Mouse (Mus musculus) embryonic facial prominence, embryonic 11.5 days (tissue): Measurements from ENCODE around the gene Hspg2. TPM values are rescaled to one million over a fixed set of nuclear protein-coding genes. Genes with fewer than 3 reads are reported as not detected.
A peak's percentile ranks its signal among the peaks of the same experiment; 100 is the strongest.

Source experiments
- ATAC-seq: fragments of 200-750 bp; cut with Nextera tagmentation; replicated peaks from 2 replicates; pipeline ENCODE4 v1.8.0; 2017; ENCODE audit warnings: low read depth; ENCODE audit not compliant: insufficient number of reproducible peaks, low FRiP score, low TSS enrichment
- DNase-seq: peaks from one replicate; pipeline ENCODE4 v3.0.0-alpha.2; 2015; ENCODE audit warnings: low spot score
- H3K27ac ChIP-seq: fragments of 300-500 bp; sonication (generic); replicated peaks from 2 replicates; pipeline ENCODE4 v1.5.1; 2014; ENCODE audit warnings: mild to moderate bottlenecking, low read depth, low read length, control low read depth
- H3K27me3 ChIP-seq: fragments of 300-500 bp; sonication (generic); 2 replicates; pipeline ENCODE4 v1.6.1; 2014; ENCODE audit warnings: mild to moderate bottlenecking, low read length, moderate library complexity, mixed read lengths; ENCODE audit not compliant: control insufficient read depth, insufficient read depth
- H3K36me3 ChIP-seq: fragments of 300-500 bp; sonication (generic); replicated peaks from 2 replicates; pipeline ENCODE4 v1.6.1; 2014; ENCODE audit warnings: low read depth, mild to moderate bottlenecking, low read length, moderate library complexity, mixed read lengths; ENCODE audit not compliant: control insufficient read depth, insufficient read depth
- H3K4me1 ChIP-seq: fragments of 300-500 bp; sonication (generic); 2 replicates; pipeline ENCODE4 v1.6.1; 2014; ENCODE audit warnings: low read length, mixed read lengths; ENCODE audit not compliant: control insufficient read depth, insufficient read depth
- H3K4me2 ChIP-seq: fragments of 300-500 bp; sonication (generic); 2 replicates; pipeline ENCODE4 v1.6.1; 2014; ENCODE audit warnings: low read depth, mild to moderate bottlenecking, control low read depth, low read length, moderate library complexity
- H3K4me3 ChIP-seq: fragments of 300-500 bp; sonication (generic); 2 replicates; pipeline ENCODE4 v1.5.1; 2014; ENCODE audit warnings: low read depth, low read length, control low read depth
- H3K9ac ChIP-seq: fragments of 300-500 bp; sonication (generic); replicated peaks from 2 replicates; pipeline ENCODE4 v1.6.1; 2014; ENCODE audit warnings: mild to moderate bottlenecking, control low read depth, low read length
- H3K9me3 ChIP-seq: fragments of 300-500 bp; sonication (generic); replicated peaks from 2 replicates; pipeline ENCODE4 v1.6.1; 2016; ENCODE audit warnings: mild to moderate bottlenecking, low read length, inconsistent platforms, mixed read lengths; ENCODE audit not compliant: control insufficient read depth
- WGBS: fragments of 180-500 bp; shearing (Covaris S2); extraction: QIAGEN DNeasy Blood & Tissue Kit; methylation state at CpG from one replicate; pipeline ENCODE4 v1.1.7; 2014; 5-methylcytosine and 5-hydroxymethylcytosine counted together
- polyA plus RNA-seq: library from polyadenylated mRNA; unstranded; fragments of >200 nt; fragmentation: Nextera tagmentation; extraction: Ambion mirVana; gene quantifications from 2 replicates; pipeline ENCODE4 v1.2.1, GENCODE M21; 2014

The Hspg2 gene
- polyA plus RNA-seq, 1 experiment from 2014 or later, result 14.4 TPM

- no peaks in the 10 kb centered on the region for H3K4me1 ChIP-seq
- ATAC-seq (0 out of 2 replicates have a peak, but pooled peaks have one; percentile 4), DNase-seq (peak; percentile 62)
- H3K36me3 ChIP-seq, result no peaks in the 10 kb centered on the region
- H3K27ac ChIP-seq, result peak overlapping the region; percentile 91
- H3K4me2 ChIP-seq, result peak overlapping the region; percentile 54
- H3K27me3 ChIP-seq, result no peaks in the 10 kb centered on the region
- WGBS, result 5% methylated on average over 40 of the region's 40 CpGs
- peak overlapping the region; percentile 95 for H3K4me3 ChIP-seq
- peak overlapping the region; percentile 88 for H3K9ac ChIP-seq
- H3K9me3 ChIP-seq, result no peaks in the 10 kb centered on the region
Observed at GRCm38 (mm10) chr4:137594496-137595270, 126.1 kb downstream of the Hspg2 start.

- no peak overlapping the region for H3K4me2 ChIP-seq
- H3K27ac ChIP-seq, result no peak overlapping the region
- no peaks in the 10 kb centered on the region for H3K9me3 ChIP-seq
- DNase-seq (no peak), ATAC-seq (no peak)
- no peak overlapping the region for H3K9ac ChIP-seq
- H3K36me3 ChIP-seq, result no peaks in the 10 kb centered on the region
- no peaks in the 10 kb centered on the region for H3K27me3 ChIP-seq
- no peaks in the 10 kb centered on the region for H3K4me1 ChIP-seq
- H3K4me3 ChIP-seq, result no peak overlapping the region
- 97% methylated on average over 4 of the region's 4 CpGs for WGBS
Observed at GRCm38 (mm10) chr4:137597098-137597630, 128.6 kb downstream of the Hspg2 start.

- ATAC-seq, result no peak
- no peak for DNase-seq
- H3K4me3 ChIP-seq, result no peak overlapping the region
- H3K4me1 ChIP-seq, result no peaks in the 10 kb centered on the region
- H3K9ac ChIP-seq, result no peak overlapping the region
- WGBS, result 72% methylated on average over 5 of the region's 5 CpGs
- no peak overlapping the region for H3K4me2 ChIP-seq
- H3K27me3 ChIP-seq, result no peaks in the 10 kb centered on the region
- H3K9me3 ChIP-seq, result no peaks in the 10 kb centered on the region
- H3K36me3 ChIP-seq, result no peaks in the 10 kb centered on the region
- no peak overlapping the region for H3K27ac ChIP-seq
Observed at GRCm38 (mm10) chr4:137598577-137598976, 130.0 kb downstream of the Hspg2 start.

- H3K4me1 ChIP-seq, result no peaks in the 10 kb centered on the region
- no peaks in the 10 kb centered on the region for H3K27me3 ChIP-seq
- WGBS, result 89% methylated on average over 11 of the region's 11 CpGs
- H3K9me3 ChIP-seq, result no peaks in the 10 kb centered on the region
- peaks cover 8% of the 10 kb centered on the region for H3K36me3 ChIP-seq
- no peak overlapping the region for H3K9ac ChIP-seq
- no peak for ATAC-seq
- no peak for DNase-seq
- H3K27ac ChIP-seq, result no peak overlapping the region
- H3K4me2 ChIP-seq, result no peak overlapping the region
- H3K4me3 ChIP-seq, result no peak overlapping the region
Observed at GRCm38 (mm10) chr4:137603449-137604171, 135.0 kb downstream of the Hspg2 start.

- Histone ChIP-seq H3K9ac (no peak overlapping the region), H3K27ac (no peak overlapping the region), H3K27me3 (no peaks in the 10 kb centered on the region), H3K4me2 (no peak overlapping the region), H3K4me1 (no peaks in the 10 kb centered on the region), H3K9me3 (no peaks in the 10 kb centered on the region), H3K4me3 (no peak overlapping the region), H3K36me3 (peaks cover 11% of the 10 kb centered on the region)
- WGBS, result 98% methylated on average over 2 of the region's 2 CpGs
- DNase-seq, result no peak
- ATAC-seq, result no peak
Observed at GRCm38 (mm10) chr4:137607023-137607422, 138.5 kb downstream of the Hspg2 start.

GRCm38 (mm10) chr4:137609281-137609680 is 140.7 kb downstream of the Hspg2 start:
- peaks cover 13% of the 10 kb centered on the region for H3K36me3 ChIP-seq
- no peaks in the 10 kb centered on the region for H3K4me1 ChIP-seq
- DNase-seq (no peak), ATAC-seq (no peak)
- no peaks in the 10 kb centered on the region for H3K27me3 ChIP-seq
- H3K4me3 ChIP-seq, result no peak overlapping the region
- H3K9ac ChIP-seq, result no peak overlapping the region
- H3K27ac ChIP-seq, result no peak overlapping the region
- no peaks in the 10 kb centered on the region for H3K9me3 ChIP-seq
- no peak overlapping the region for H3K4me2 ChIP-seq
- 87% methylated on average over 7 of the region's 7 CpGs for WGBS

GRCm38 (mm10) chr4:137609702-137610101 is 141.1 kb downstream of the Hspg2 start:
- ATAC-seq, result no peak
- H3K4me2 ChIP-seq, result no peak overlapping the region
- H3K4me1 ChIP-seq, result no peaks in the 10 kb centered on the region
- no peak overlapping the region for H3K4me3 ChIP-seq
- DNase-seq, result no peak
- 92% methylated on average over 7 of the region's 7 CpGs for WGBS
- no peak overlapping the region for H3K27ac ChIP-seq
- H3K36me3 ChIP-seq, result peaks cover 13% of the 10 kb centered on the region
- H3K9me3 ChIP-seq, result no peaks in the 10 kb centered on the region
- no peak overlapping the region for H3K9ac ChIP-seq
- no peaks in the 10 kb centered on the region for H3K27me3 ChIP-seq

- peaks cover 16% of the 10 kb centered on the region for H3K36me3 ChIP-seq
- DNase-seq, result no peak
- WGBS, result 79% methylated on average over 15 of the region's 15 CpGs
- no peak overlapping the region for H3K9ac ChIP-seq
- H3K27ac ChIP-seq, result no peak overlapping the region
- no peaks in the 10 kb centered on the region for H3K9me3 ChIP-seq
- H3K27me3 ChIP-seq, result no peaks in the 10 kb centered on the region
- no peak overlapping the region for H3K4me2 ChIP-seq
- ATAC-seq, result no peak
- H3K4me3 ChIP-seq, result no peak overlapping the region
- H3K4me1 ChIP-seq, result no peaks in the 10 kb centered on the region
Observed at GRCm38 (mm10) chr4:137610256-137610655, 141.7 kb downstream of the Hspg2 start.
